12 mouse cellular contexts compared by ENCODE assay signal in genomic region chr4:72379515-72379914, GRCm38 (mm10).
DNase-seq lines count a peak whose midpoint lies in the region; ATAC-seq and TF ChIP-seq lines count a peak whose summit lies in the region.
"Had no signal": no experiment of that assay in that cellular context is flagged by ENCODE, and none has a peak within 500 bp of the region (broad histone marks: within the 10 kb centered on the region; RNA-seq: fewer than 3 reads in every experiment).

No protein-coding gene starts in this region.

- no peak for TF ChIP-seq POLR2A in lung, adult 2 months (IDR thresholded peaks at IDR 0.05; ENCODE audit: borderline replicate concordance, extremely low read depth, low read depth, low read length)

- TF ChIP-seq CTCF in lung, adult 2 months (IDR thresholded peaks at IDR 0.05; ENCODE audit: insufficient read depth, low read length), result no peak

- no peak overlapping the region for H3K9ac ChIP-seq in lung, embryonic 15.5 days
- no peak overlapping the region for H3K9ac ChIP-seq in stomach, embryonic 16.5 days (ENCODE audit: low read length)
- H3K9ac ChIP-seq: heart, embryonic 13.5 days; liver, embryonic 15.5 days had no signal

- no peak overlapping the region for H3K4me3 ChIP-seq in lung, embryonic 15.5 days
- no peak overlapping the region for H3K4me3 ChIP-seq in lung, adult 2 months (replicated peaks; ENCODE audit: extremely low read depth, low read depth, low read length)
- H3K4me3 ChIP-seq in stomach, embryonic 16.5 days (replicated peaks; ENCODE audit: low read length), result no peak overlapping the region
- H3K4me3 ChIP-seq: heart, embryonic 13.5 days; liver, embryonic 15.5 days had no signal

- 50% methylated on average over 1 of the region's 1 CpGs for WGBS in lung, embryonic 15.5 days
- WGBS in lung, adult 2 months, result 71% methylated on average over 1 of the region's 1 CpGs
- WGBS in stomach, embryonic 16.5 days, result 69% methylated on average over 1 of the region's 1 CpGs

- H3K4me2 ChIP-seq in lung, embryonic 15.5 days, result no peak overlapping the region
- H3K4me2 ChIP-seq in stomach, embryonic 16.5 days (ENCODE audit: low read depth, low read length), result no peak overlapping the region
- H3K4me2 ChIP-seq: heart, embryonic 13.5 days; liver, embryonic 15.5 days had no signal

- H3K27me3 ChIP-seq in lung, embryonic 15.5 days, result peaks cover 11% of the 10 kb centered on the region; the same call in 1 of the 2 replicates
- H3K27me3 ChIP-seq in stomach, embryonic 16.5 days (ENCODE audit: control insufficient read depth, insufficient read depth, low read length), result no peaks in the 10 kb centered on the region
- H3K27me3 ChIP-seq: liver, embryonic 15.5 days had no signal

- H3K27ac ChIP-seq in lung, embryonic 15.5 days, result peak overlapping the region; percentile 11; the same call in 1 of the 2 replicates
- H3K27ac ChIP-seq in stomach, embryonic 16.5 days (ENCODE audit: low read length), result no peak overlapping the region
- H3K27ac ChIP-seq: heart, embryonic 13.5 days; liver, embryonic 15.5 days had no signal

- DNase-seq in adrenal gland, adult 2 months, result peak; percentile 4
- no peak for DNase-seq in adrenal gland, postnatal 10 days
- DNase-seq in lung, adult 2 months, result no peak
- peak; percentile 10 to 57 for DNase-seq in kidney, postnatal 36 days
- no peak for DNase-seq in cerebellum, adult 18-20 months
- DNase-seq in retina, postnatal 1 day, result no peak
- DNase-seq: cerebellum, postnatal 36 days; thymus, postnatal 36 days had no signal

- no peaks in the 10 kb centered on the region for H3K36me3 ChIP-seq in lung, embryonic 15.5 days
- no peaks in the 10 kb centered on the region for H3K36me3 ChIP-seq in stomach, embryonic 16.5 days (ENCODE audit: control insufficient read depth, insufficient read depth, low read length)
- H3K36me3 ChIP-seq: heart, embryonic 13.5 days; liver, embryonic 15.5 days had no signal

- peaks cover 8% of the 10 kb centered on the region for H3K4me1 ChIP-seq in lung, embryonic 15.5 days
- peaks cover 6% of the 10 kb centered on the region for H3K4me1 ChIP-seq in lung, adult 2 months (ENCODE audit: control insufficient read depth, insufficient read depth, low read length)
- peaks cover under 1% of the 10 kb centered on the region; the same call in 1 of the 2 replicates for H3K4me1 ChIP-seq in stomach, embryonic 16.5 days (ENCODE audit: control insufficient read depth, insufficient read depth, low read length)
- H3K4me1 ChIP-seq: liver, embryonic 15.5 days had no signal

- peak; percentile 36; the same call in 1 of the 2 replicates for ATAC-seq in lung, embryonic 15.5 days (ENCODE audit: borderline replicate concordance, extremely low read depth, low FRiP score, low TSS enrichment)
- ATAC-seq in stomach, embryonic 16.5 days (ENCODE audit: insufficient read depth, low FRiP score), result peak; percentile 7; the same call in 1 of the 2 replicates

- no peaks in the 10 kb centered on the region for H3K9me3 ChIP-seq in lung, embryonic 15.5 days
- no peaks in the 10 kb centered on the region for H3K9me3 ChIP-seq in stomach, embryonic 16.5 days (replicated peaks; ENCODE audit: control insufficient read depth, low read length)
- H3K9me3 ChIP-seq: heart, embryonic 13.5 days; liver, embryonic 15.5 days had no signal

Comparison
In these comparisons a context has a peak if more than half of its experiments do, and no peak if none do; other contexts are left out.
1. DNase-seq: peak in adrenal gland, adult 2 months (single experiment) and kidney, postnatal 36 days (2 of 2); none in adrenal gland, postnatal 10 days (single experiment), lung, adult 2 months (single experiment), cerebellum, adult 18-20 months (0 of 2) and retina, postnatal 1 day (single experiment).